Mouse (Mus musculus): ENCODE results near the gene Coro2a. TPM values are rescaled to one million over a fixed set of nuclear protein-coding genes. Genes with fewer than 3 reads are reported as not detected.

Gene Coro2a
- total and polyA plus RNA-seq, 3 experiments, result 0.39 to 2.1 (median 0.43) TPM

DNA sequence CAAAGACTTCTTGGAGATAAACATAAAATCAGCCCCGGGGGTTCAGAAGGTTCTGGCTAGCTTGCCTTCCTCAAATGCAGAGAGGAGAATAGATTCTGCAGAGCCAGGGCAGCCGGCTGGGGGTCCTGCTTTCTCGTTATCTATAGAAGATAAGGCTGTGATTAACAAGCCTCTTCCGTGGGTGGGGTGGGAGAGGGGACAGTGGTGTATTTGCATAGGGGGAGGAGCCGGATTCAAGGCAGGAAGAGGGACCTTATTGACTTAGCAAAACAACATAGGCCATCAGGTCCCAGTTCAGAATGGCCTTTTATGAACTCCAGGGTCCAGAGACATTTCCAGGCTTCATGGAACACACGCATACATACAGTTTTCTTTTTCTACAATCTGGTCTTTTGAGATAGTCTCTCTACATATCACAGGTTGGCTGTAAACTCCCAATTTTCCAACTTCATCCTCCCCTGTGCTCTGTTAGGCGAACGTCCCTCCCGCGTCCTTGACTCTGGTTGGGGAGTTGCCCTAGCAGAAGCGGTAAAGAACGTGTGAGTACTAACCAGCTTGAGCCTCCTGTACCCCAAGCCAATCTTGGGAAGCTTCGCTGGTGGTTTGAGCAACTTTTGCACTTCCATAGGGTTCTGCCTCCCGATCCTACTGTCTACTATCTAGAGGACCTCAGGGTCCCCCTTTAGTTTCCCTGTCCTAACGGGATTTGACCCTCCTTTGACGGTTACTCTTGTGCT is 66.7 kb downstream of the Coro2a start:
- peak overlapping the region; percentile 69 for H3K4me3 ChIP-seq
- peaks cover 3% of the 10 kb centered on the region; the same call in 1 of the 2 replicates for H3K4me1 ChIP-seq (ENCODE audit: control insufficient read depth, insufficient read depth, low read length)
- 14% methylated on average over 16 of the region's 16 CpGs for WGBS
- DNase-seq, result peak in 1 of 2 experiments; percentile 39
- no peaks in the 10 kb centered on the region for H3K27me3 ChIP-seq (ENCODE audit: control insufficient read depth, insufficient read depth, low read length)
- TF ChIP-seq POLR2A (IDR thresholded peaks at IDR 0.05; ENCODE audit: insufficient read depth, low read depth, low read length), result peak; percentile 55; the same call in 1 of the 2 replicates
- TF ChIP-seq EP300 (IDR thresholded peaks at IDR 0.05; ENCODE audit: insufficient read depth, low read depth, low read length), result no peak
- TF ChIP-seq CTCF (IDR thresholded peaks at IDR 0.05), result no peak
- H3K79me2 ChIP-seq (replicated peaks; ENCODE audit: control insufficient read depth, insufficient read depth, low read length), result no peaks in the 10 kb centered on the region
- peak overlapping the region; percentile 74 for H3K9ac ChIP-seq (ENCODE audit: low read depth, low read length)
- peak overlapping the region; percentile 53 for H3K27ac ChIP-seq
- H3K36me3 ChIP-seq (ENCODE audit: control insufficient read depth, insufficient read depth, low read length), result no peaks in the 10 kb centered on the region
- intact Hi-C loops (cut with DNase I), result loop anchor here (10.0 kb wide), 1 partner anchor 120 kb away; the partner anchor contains the start of gene Tbc1d2

DNA sequence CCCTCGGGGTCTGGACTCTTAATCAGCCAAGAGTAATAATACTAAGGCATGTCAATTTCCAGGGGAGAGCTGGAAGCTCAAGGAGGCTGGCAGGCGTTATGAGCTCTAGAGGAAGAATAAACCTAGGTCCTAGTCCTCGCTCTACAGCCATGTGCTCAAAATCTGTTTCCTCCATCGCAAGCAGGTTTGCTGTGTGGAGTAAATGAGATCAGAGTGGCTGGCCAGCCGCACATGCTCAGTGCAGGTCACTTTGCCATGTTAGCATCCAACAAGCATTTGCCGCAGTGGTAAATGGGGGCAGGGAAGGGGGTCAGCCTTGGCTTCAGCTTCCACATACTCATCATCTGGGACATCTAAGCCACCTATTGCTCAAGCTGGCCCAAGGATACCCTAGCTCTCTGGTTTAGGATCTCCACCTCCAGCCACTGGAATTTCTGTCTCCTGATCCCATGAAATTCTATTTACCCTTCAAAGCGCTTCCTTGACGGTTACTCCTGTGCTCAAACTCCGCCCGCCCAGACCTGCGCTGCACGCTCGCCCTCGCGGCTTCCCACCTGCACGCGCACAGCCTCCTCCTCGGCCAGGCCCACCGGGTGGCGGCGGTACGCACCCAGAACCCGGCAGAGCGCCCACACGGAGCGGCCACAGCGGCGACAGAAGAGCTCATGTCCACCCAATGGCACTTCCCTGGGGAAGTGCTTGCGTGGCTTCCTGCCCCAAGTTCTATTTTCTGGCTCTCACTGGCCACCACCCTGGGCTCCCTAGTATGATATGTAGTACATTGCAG is 67.9 kb downstream of the Coro2a start:
- peak overlapping the region; percentile 35 for H3K4me3 ChIP-seq
- no peak for TF ChIP-seq CTCF (IDR thresholded peaks at IDR 0.05)
- TF ChIP-seq EP300 (IDR thresholded peaks at IDR 0.05; ENCODE audit: insufficient read depth, low read depth, low read length), result no peak
- 0 out of 2 replicates have a peak overlapping the region, but pooled peaks have one; percentile 23 for H3K9ac ChIP-seq (ENCODE audit: low read depth, low read length)
- intact Hi-C loops (cut with DNase I), result loop anchor here (10.0 kb wide), 1 partner anchor 121 kb away; the partner anchor contains the start of gene Tbc1d2
- DNase-seq, result peak; percentile 45 to 55
- WGBS, result 11% methylated on average over 29 of the region's 29 CpGs
- H3K4me1 ChIP-seq (ENCODE audit: control insufficient read depth, insufficient read depth, low read length), result peaks cover 3% of the 10 kb centered on the region; the same call in 1 of the 2 replicates
- no peaks in the 10 kb centered on the region for H3K79me2 ChIP-seq (replicated peaks; ENCODE audit: control insufficient read depth, insufficient read depth, low read length)
- no peaks in the 10 kb centered on the region for H3K27me3 ChIP-seq (ENCODE audit: control insufficient read depth, insufficient read depth, low read length)
- peak overlapping the region; percentile 53 for H3K27ac ChIP-seq
- no peaks in the 10 kb centered on the region for H3K36me3 ChIP-seq (ENCODE audit: control insufficient read depth, insufficient read depth, low read length)

DNA sequence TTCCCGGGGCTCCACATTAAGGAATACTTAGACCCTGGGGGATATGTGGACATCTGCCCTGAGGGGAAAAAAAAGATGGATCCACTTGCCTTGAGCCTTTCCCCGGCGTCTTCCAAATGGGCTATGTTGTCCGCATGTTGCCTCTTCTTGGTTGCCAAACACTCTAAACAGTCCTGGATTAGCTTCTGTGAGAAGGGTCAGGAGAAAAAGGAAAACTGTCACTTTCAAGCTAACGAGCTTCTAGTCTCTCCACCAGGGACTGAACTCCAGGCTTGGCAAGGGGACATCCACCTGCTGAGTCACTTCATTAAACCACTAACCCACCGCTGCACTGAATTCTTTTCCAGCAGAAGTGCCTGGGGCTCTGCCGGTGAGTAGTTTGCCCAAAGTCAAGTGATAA is 69.1 kb downstream of the Coro2a start:
- peaks cover 3% of the 10 kb centered on the region; the same call in 1 of the 2 replicates for H3K4me1 ChIP-seq (ENCODE audit: control insufficient read depth, insufficient read depth, low read length)
- TF ChIP-seq POLR2A (IDR thresholded peaks at IDR 0.05; ENCODE audit: insufficient read depth, low read depth, low read length) (no peak), CTCF (IDR thresholded peaks at IDR 0.05) (no peak), EP300 (IDR thresholded peaks at IDR 0.05; ENCODE audit: insufficient read depth, low read depth, low read length) (no peak)
- no peak overlapping the region for H3K9ac ChIP-seq (ENCODE audit: low read depth, low read length)
- intact Hi-C loops (cut with DNase I), result loop anchor here (10.0 kb wide), 1 partner anchor 122 kb away; the partner anchor contains the start of gene Tbc1d2
- 85% methylated on average over 7 of the region's 7 CpGs for WGBS
- H3K36me3 ChIP-seq (ENCODE audit: control insufficient read depth, insufficient read depth, low read length), result no peaks in the 10 kb centered on the region
- DNase-seq, result no peak
- no peaks in the 10 kb centered on the region for H3K79me2 ChIP-seq (replicated peaks; ENCODE audit: control insufficient read depth, insufficient read depth, low read length)
- no peaks in the 10 kb centered on the region for H3K27me3 ChIP-seq (ENCODE audit: control insufficient read depth, insufficient read depth, low read length)
- H3K4me3 ChIP-seq, result no peak overlapping the region
- H3K27ac ChIP-seq, result no peak overlapping the region

DNA sequence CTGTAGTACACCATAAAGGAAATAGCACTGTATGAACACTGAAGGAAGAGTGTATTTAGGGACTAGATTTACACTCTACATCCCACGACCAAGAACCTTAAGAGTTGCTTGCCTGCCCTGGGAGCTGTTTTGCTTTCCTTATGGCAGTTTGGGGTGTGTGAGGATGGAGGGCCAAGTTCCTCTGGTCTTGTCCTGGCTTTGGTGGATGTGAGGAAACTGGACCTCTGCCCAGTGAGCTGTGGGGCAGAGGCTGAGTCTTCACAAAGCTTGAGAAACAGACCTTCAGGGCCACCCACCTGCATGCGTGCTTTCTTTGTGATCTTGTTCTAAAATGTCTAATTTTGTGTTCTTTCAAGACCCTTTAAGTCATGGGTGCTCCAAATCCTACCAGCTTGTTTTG is 69.5 kb downstream of the Coro2a start:
- H3K36me3 ChIP-seq (ENCODE audit: control insufficient read depth, insufficient read depth, low read length), result no peaks in the 10 kb centered on the region
- TF ChIP-seq EP300 (IDR thresholded peaks at IDR 0.05; ENCODE audit: insufficient read depth, low read depth, low read length) (no peak), CTCF (IDR thresholded peaks at IDR 0.05) (no peak), POLR2A (IDR thresholded peaks at IDR 0.05; ENCODE audit: insufficient read depth, low read depth, low read length) (no peak)
- H3K4me3 ChIP-seq, result no peak overlapping the region
- peaks cover 3% of the 10 kb centered on the region; the same call in 1 of the 2 replicates for H3K4me1 ChIP-seq (ENCODE audit: control insufficient read depth, insufficient read depth, low read length)
- WGBS, result 76% methylated on average over 2 of the region's 2 CpGs
- intact Hi-C loops (cut with DNase I), result loop anchor here (10.0 kb wide), 1 partner anchor 122 kb away; the partner anchor contains the start of gene Tbc1d2
- H3K79me2 ChIP-seq (replicated peaks; ENCODE audit: control insufficient read depth, insufficient read depth, low read length), result no peaks in the 10 kb centered on the region
- DNase-seq, result no peak
- no peak overlapping the region for H3K9ac ChIP-seq (ENCODE audit: low read depth, low read length)
- no peaks in the 10 kb centered on the region for H3K27me3 ChIP-seq (ENCODE audit: control insufficient read depth, insufficient read depth, low read length)
- H3K27ac ChIP-seq, result no peak overlapping the region

DNA sequence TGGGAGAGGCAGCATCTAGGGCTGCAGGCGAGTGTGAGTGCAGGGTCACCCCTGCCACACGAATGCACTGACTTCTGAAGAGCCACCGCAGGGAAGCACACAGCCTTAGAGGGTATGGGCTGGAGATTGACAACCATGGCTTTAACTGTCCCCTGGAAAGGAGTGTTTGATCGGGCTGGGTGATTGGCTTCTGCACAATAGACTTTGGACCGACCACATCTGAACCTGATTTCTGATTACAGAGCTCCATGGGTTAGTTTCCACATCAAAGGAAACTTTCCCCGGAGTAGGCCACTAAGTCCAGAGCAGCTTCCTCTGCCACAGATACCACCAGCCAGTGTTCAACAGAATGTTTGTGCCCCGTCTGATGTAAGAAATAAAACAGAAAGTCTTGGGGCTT is 72.3 kb downstream of the Coro2a start:
- H3K36me3 ChIP-seq (ENCODE audit: control insufficient read depth, insufficient read depth, low read length), result no peaks in the 10 kb centered on the region
- peaks cover 2% of the 10 kb centered on the region; the same call in 1 of the 2 replicates for H3K4me1 ChIP-seq (ENCODE audit: control insufficient read depth, insufficient read depth, low read length)
- intact Hi-C loops (cut with DNase I), result loop anchor here (10.0 kb wide), 1 partner anchor 125 kb away; the partner anchor contains the start of gene Tbc1d2
- TF ChIP-seq POLR2A (IDR thresholded peaks at IDR 0.05; ENCODE audit: insufficient read depth, low read depth, low read length) (no peak), CTCF (IDR thresholded peaks at IDR 0.05) (no peak)
- no peak overlapping the region for H3K27ac ChIP-seq
- H3K79me2 ChIP-seq (replicated peaks; ENCODE audit: control insufficient read depth, insufficient read depth, low read length), result no peaks in the 10 kb centered on the region
- H3K9ac ChIP-seq (ENCODE audit: low read depth, low read length), result no peak overlapping the region
- WGBS, result 71% methylated on average over 7 of the region's 7 CpGs
- no peak overlapping the region for H3K4me3 ChIP-seq
- H3K27me3 ChIP-seq (ENCODE audit: control insufficient read depth, insufficient read depth, low read length), result no peaks in the 10 kb centered on the region
- no peak for DNase-seq

Data from heart, adult 2 months (tissue).